Mouse (Mus musculus) ZHBTc4 (cell line): ENCODE data around the gene Plpp3.
A peak's percentile ranks its signal among the peaks of the same experiment; 100 is the strongest.
"Not testable (repeated sequence)": the region's sequence is repeated elsewhere in the genome, so short reads cannot be mapped to it uniquely, and the experiment has no call there.

Experiments
- DNase-seq: peaks from one replicate; pipeline ENCODE4 v3.0.0-alpha.2; 2011; ENCODE audit warnings: low read depth, low spot score

Gene Plpp3

GRCm38 (mm10) chr4:105257667-105258560, 100.8 kb downstream of the Plpp3 start:
- DNase-seq: peak; percentile 56

- DNase-seq: no peak
Observed at GRCm38 (mm10) chr4:105260385-105260784, 103.2 kb downstream of the Plpp3 start.

- DNase-seq: no peak
Observed at GRCm38 (mm10) chr4:105260893-105261769, 104.0 kb downstream of the Plpp3 start.

DNA sequence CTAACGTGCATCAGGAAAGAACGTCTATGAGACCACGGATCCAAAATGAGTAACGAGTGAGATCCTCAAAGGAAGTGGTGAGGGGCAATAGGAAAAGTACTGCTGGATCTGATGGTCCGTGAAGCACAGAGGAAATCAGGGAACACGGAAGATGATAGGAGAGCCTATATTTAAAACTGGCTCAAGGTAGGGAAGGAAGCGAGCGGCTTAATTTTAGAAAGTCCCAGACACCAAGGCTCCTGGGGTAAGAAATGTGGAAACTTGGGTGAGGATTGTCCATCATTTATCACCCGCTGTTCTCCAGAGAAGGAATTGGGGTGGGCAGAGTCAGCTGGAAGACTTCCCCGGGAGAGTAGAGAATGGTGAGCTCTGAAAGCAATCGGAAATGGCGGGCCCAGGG, 105.2 kb downstream of the Plpp3 start:
- no peak for DNase-seq

DNA sequence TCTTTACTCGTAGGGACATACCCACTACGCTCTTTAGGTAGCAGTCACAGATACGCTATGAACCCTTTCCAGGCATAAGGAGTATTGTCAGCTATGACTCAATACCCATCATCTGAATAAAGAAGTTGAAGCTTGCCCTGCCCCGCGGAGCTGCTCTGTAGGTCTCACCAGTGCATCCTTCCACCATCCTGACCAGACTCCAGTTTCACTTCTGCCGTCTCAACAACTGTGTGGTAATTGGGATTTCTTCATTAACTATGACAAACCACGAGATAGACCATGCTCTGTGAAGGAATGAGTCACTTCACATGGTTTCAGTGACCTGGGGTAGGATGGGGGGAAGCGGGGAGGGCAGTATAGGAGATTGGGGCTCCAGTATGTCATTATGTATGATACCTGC, 106.5 kb downstream of the Plpp3 start:
- DNase-seq: no peak

- no peak for DNase-seq
Observed at GRCm38 (mm10) chr4:105265041-105265440, 107.9 kb downstream of the Plpp3 start.

GRCm38 (mm10) chr4:105265678-105266077, 108.5 kb downstream of the Plpp3 start:
- DNase-seq: no peak

DNA sequence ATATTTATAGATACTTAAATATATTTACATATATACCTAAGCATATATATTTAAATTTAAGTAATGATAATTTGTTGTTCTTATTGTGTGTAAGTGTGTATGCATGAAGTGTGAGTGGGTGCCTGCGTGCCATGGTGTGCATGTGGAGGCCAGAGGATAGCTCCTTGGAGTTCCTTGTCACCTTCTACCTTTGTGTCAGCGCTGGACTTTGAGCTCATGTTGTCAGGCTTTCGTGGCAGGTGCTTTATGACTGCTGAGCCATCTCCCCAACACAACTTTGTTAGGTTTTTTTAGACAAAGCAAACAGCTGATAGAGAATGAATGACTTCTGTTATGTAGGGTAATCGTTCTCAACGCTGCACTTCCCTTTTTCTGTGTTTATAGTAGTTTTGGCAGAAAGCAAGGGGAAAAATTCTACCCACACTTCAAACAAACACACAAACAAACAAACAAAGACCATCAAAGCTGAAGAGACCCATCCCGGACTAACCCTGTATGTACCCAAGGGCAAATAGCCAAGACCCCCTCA, 111.1 kb downstream of the Plpp3 start:
- DNase-seq: no peak

DNA sequence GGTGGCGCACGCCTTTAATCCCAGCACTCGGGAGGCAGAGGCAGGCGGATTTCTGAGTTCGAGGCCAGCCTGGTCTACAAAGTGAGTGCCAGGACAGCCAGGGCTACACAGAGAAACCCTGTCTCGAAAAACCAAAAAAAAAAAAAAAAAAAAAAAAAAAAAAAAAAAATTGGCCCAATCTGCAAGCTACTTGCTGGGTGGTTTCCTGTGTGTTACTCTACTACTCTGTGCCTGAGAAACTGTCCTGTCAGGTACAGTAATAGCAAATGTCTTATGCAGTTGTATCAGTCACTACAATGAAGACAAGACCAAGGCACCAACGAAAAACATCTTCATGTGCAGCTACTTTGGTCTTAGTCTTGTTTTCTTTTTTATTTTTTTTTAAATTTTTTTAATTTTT, 112.3 kb downstream of the Plpp3 start:
- not testable (repeated sequence) for DNase-seq

GRCm38 (mm10) chr4:105271166-105271565, 114.0 kb downstream of the Plpp3 start:
- peak; percentile 43 for DNase-seq

GRCm38 (mm10) chr4:105273034-105273433, 115.9 kb downstream of the Plpp3 start:
- no peak for DNase-seq

- no peak for DNase-seq
Observed at GRCm38 (mm10) chr4:105273486-105273885, 116.3 kb downstream of the Plpp3 start.

- DNase-seq: peak; percentile 79
Observed at GRCm38 (mm10) chr4:105275616-105276015, 118.5 kb downstream of the Plpp3 start.

- DNase-seq: peak; percentile 94
Observed at GRCm38 (mm10) chr4:105276062-105276795, 119.1 kb downstream of the Plpp3 start.

DNA sequence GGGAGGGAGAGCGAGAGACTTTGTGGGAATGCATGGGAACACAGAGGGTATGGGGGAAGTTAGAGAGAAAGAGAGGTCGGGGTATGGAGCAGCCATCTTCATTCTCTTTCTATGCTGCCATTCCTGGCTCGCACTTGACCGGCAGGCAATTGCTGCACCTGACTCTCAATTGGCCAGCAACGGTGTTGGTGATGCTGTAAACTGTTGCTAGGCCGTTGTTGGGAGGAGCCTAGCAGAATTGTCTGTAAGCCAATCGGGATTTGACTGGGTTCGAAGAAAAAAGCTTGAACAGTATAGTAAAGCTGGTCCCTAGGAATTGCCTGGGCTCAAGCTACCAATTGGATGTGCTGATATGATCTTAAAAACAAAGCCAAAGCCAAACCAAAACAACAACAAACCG, 121.0 kb downstream of the Plpp3 start:
- DNase-seq: peak; percentile 80

- DNase-seq: no peak
Observed at GRCm38 (mm10) chr4:105278571-105279410, 121.6 kb downstream of the Plpp3 start.

- no peak for DNase-seq
Observed at GRCm38 (mm10) chr4:105279806-105280205, 122.7 kb downstream of the Plpp3 start.

DNA sequence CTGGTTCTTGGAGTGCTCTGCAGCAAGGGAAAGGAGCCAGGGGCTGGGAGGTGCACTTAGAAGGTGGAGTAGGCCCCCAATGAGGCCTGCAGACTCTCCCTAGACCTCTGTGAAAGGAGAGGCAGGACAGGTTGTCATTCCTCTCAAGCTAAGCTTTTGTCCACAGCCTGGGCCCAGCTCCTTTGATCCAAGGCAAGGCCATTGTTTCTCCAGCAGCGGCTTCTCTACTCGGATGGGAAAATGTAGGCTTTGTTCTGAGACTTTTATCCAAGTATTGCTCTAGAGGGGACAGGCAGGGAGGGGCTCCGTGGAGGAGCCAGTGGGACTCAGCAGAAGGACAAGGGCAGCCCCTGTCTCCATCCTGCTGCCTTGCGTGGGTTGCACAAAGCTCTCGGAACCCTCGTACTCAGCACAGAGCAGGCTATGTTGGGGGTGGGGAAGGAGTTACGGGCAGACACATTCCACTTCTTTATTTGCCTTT, 124.6 kb downstream of the Plpp3 start:
- DNase-seq: peak; percentile 91
